Mouse (Mus musculus): ENCODE results near the gene Slc43a2. TPM values are rescaled to one million over a fixed set of nuclear protein-coding genes. Genes with fewer than 3 reads are reported as not detected.
A peak's percentile ranks its signal among the peaks of the same experiment; 100 is the strongest.

Slc43a2 gene
- polyA plus RNA-seq, 1 experiment from 2014 or later = 6.4 TPM

DNA sequence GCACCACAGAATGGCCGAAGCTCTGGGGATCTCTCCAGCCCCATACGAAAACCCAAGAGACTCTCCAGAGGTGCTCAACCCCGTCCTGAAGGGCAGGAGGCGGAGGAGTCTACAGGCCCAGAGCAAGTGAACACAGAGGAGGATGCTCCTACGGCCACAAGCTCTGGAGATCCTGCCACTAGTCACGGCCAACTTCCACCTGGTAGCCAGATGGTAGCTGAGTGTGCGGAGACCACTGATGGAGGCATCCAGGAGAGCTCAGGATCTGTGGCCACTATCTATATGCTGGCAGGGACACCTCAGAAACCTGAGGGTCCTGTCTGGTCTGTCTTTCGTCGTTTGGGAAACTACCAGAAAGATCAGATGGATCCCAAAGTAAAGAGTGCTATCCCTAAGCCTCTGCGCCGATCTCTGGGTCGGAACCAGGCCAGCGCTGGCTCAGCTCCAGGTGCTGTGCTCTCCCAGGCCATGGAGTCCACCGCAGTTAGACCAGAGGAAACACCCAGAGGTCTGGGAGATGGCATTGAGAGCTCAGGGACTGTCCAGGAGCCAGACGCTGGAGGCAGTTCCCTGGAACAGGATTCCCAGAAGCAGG is 5.9 kb upstream of the Slc43a2 start:
- no peak overlapping the region for H3K4me2 ChIP-seq (replicated peaks; ENCODE audit: low read depth)
- no peaks in the 10 kb centered on the region for H3K4me1 ChIP-seq (replicated peaks; ENCODE audit: control insufficient read depth, insufficient read depth)
- TF ChIP-seq EP300 (optimal IDR thresholded peaks at IDR 0.05) (no peak), CTCF (IDR thresholded peaks at IDR 0.05; ENCODE audit: low read depth) (no peak)
- no peaks in the 10 kb centered on the region for H3K9me3 ChIP-seq (ENCODE audit: control insufficient read depth, low read length)
- no peak overlapping the region for H3K4me3 ChIP-seq (ENCODE audit: low read depth, low read length)
- no peak overlapping the region for H3K27ac ChIP-seq (replicated peaks)
- no peak for ATAC-seq (ENCODE audit: low FRiP score, low TSS enrichment)
- whole genome bisulfite sequencing = 84% methylated on average over 15 of the region's 15 CpGs
- no peaks in the 10 kb centered on the region for H3K27me3 ChIP-seq (ENCODE audit: control insufficient read depth, insufficient read depth, low read length)
- DNase-seq (ENCODE audit: low spot score) = no peak
- no peaks in the 10 kb centered on the region for H3K36me3 ChIP-seq (ENCODE audit: control insufficient read depth, insufficient read depth, low read length)
- H3K9ac ChIP-seq (ENCODE audit: low read length) = 0 out of 2 replicates have a peak overlapping the region, but pooled peaks have one; percentile 31

DNA sequence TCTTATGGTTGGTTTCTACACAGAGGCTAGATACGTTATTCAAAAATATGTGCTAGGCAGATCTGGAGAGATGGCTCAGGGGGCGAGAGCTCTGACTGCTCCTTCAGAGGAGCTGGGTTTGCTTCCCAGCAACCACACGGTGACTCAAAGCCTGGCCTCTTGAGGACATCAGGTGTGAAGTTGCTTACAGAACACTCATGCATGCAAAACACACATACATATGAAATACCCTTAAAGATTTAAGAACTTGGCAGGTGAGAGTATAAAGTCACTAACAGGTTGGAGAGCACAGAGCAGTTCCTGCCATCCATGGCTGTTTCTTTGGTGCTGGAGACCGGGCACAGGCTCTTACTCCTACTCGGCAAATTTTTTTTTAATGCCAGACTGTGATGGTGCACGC is 4.6 kb upstream of the Slc43a2 start:
- H3K27me3 ChIP-seq (ENCODE audit: control insufficient read depth, insufficient read depth, low read length) = no peaks in the 10 kb centered on the region

DNA sequence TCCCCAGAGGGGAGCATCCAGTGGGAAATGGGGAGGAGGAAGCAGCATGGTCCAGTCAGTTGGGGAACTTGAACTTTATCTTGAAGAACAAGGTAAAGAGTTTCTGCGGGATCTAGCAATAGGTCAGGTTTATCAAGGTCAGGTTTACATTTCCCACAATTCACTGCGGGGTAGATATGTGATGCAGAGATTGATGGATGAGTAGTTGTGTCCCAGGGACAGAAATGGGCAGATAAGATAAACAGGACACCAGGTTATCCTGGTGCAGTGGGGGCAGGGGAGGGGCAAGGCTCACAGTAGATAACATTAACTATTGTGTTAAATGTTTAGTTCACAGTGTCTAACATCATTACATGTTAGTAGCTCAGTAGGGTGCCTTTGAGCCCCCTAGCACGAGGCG is 1.7 kb upstream of the Slc43a2 start:
- 15% methylated on average over 4 of the region's 4 CpGs for WGBS
- no peak for DNase-seq (ENCODE audit: low spot score)
- no peak overlapping the region for H3K4me3 ChIP-seq (ENCODE audit: low read depth, low read length)

More for the DNA sequence above, 4.6 kb upstream of the Slc43a2 start:
- H3K27ac ChIP-seq (replicated peaks) = no peak overlapping the region
- no peaks in the 10 kb centered on the region for H3K9me3 ChIP-seq (ENCODE audit: control insufficient read depth, low read length)
- H3K36me3 ChIP-seq (ENCODE audit: control insufficient read depth, insufficient read depth, low read length) = no peaks in the 10 kb centered on the region
- DNase-seq (ENCODE audit: low spot score) = no peak
- no peak for ATAC-seq (ENCODE audit: low FRiP score, low TSS enrichment)
- no peak overlapping the region for H3K4me2 ChIP-seq (replicated peaks; ENCODE audit: low read depth)
- H3K4me3 ChIP-seq (ENCODE audit: low read depth, low read length) = no peak overlapping the region
- WGBS = 84% methylated on average over 6 of the region's 6 CpGs
- H3K9ac ChIP-seq (ENCODE audit: low read length) = no peak overlapping the region
- H3K4me1 ChIP-seq (replicated peaks; ENCODE audit: control insufficient read depth, insufficient read depth) = no peaks in the 10 kb centered on the region
- TF ChIP-seq EP300 (optimal IDR thresholded peaks at IDR 0.05) = no peak
- no peak for TF ChIP-seq CTCF (IDR thresholded peaks at IDR 0.05; ENCODE audit: low read depth)

DNA sequence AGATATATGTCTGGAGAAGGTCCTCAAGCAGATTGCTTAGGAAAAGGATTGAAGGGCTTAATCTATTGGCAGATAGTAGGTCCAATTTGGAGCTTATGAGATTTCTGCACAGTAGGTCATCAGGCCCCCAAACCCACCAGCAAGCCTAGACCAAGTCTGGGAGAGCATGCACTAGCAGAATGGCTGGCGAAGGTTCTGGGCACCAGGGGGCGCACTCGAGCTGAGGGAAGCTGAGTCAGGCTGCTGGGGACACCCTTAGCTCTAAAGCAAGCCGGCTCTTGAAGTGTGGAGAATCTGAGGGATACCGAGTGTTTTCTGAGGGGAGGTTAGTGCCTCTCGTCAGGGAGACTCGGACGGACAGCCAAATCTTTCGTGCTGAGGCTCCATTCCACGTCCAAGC is 1.2 kb upstream of the Slc43a2 start:
- Histone ChIP-seq H3K36me3 (ENCODE audit: control insufficient read depth, insufficient read depth, low read length) (no peaks in the 10 kb centered on the region), H3K27ac (replicated peaks) (peak overlapping the region; percentile 91), H3K9ac (ENCODE audit: low read length) (peak overlapping the region; percentile 80), H3K4me3 (ENCODE audit: low read depth, low read length) (peak overlapping the region; percentile 60), H3K4me2 (replicated peaks; ENCODE audit: low read depth) (peak overlapping the region; percentile 96), H3K27me3 (ENCODE audit: control insufficient read depth, insufficient read depth, low read length) (no peaks in the 10 kb centered on the region), H3K9me3 (ENCODE audit: control insufficient read depth, low read length) (no peaks in the 10 kb centered on the region), H3K4me1 (replicated peaks; ENCODE audit: control insufficient read depth, insufficient read depth) (peaks cover 7% of the 10 kb centered on the region)
- peak; percentile 96 for DNase-seq (ENCODE audit: low spot score)
- ATAC-seq (ENCODE audit: low FRiP score, low TSS enrichment) = peak; percentile 63
- WGBS = 0% methylated on average over 10 of the region's 10 CpGs
- TF ChIP-seq EP300 (optimal IDR thresholded peaks at IDR 0.05) (no peak), CTCF (IDR thresholded peaks at IDR 0.05; ENCODE audit: low read depth) (peak; percentile 99)

More for the DNA sequence above, 1.7 kb upstream of the Slc43a2 start:
- Histone ChIP-seq H3K27me3 (ENCODE audit: control insufficient read depth, insufficient read depth, low read length) (no peaks in the 10 kb centered on the region), H3K4me2 (replicated peaks; ENCODE audit: low read depth) (no peak overlapping the region), H3K36me3 (ENCODE audit: control insufficient read depth, insufficient read depth, low read length) (no peaks in the 10 kb centered on the region), H3K4me1 (replicated peaks; ENCODE audit: control insufficient read depth, insufficient read depth) (peaks cover 7% of the 10 kb centered on the region), H3K9me3 (ENCODE audit: control insufficient read depth, low read length) (no peaks in the 10 kb centered on the region), H3K9ac (ENCODE audit: low read length) (no peak overlapping the region), H3K27ac (replicated peaks) (no peak overlapping the region)
- ATAC-seq (ENCODE audit: low FRiP score, low TSS enrichment) = no peak
- TF ChIP-seq EP300 (optimal IDR thresholded peaks at IDR 0.05) (no peak), CTCF (IDR thresholded peaks at IDR 0.05; ENCODE audit: low read depth) (no peak)

- Histone ChIP-seq H3K27me3 (ENCODE audit: control insufficient read depth, insufficient read depth, low read length) (no peaks in the 10 kb centered on the region), H3K9me3 (ENCODE audit: control insufficient read depth, low read length) (no peaks in the 10 kb centered on the region), H3K27ac (replicated peaks) (peak overlapping the region; percentile 91), H3K4me2 (replicated peaks; ENCODE audit: low read depth) (peak overlapping the region; percentile 96), H3K36me3 (ENCODE audit: control insufficient read depth, insufficient read depth, low read length) (no peaks in the 10 kb centered on the region), H3K9ac (ENCODE audit: low read length) (peak overlapping the region; percentile 80), H3K4me1 (replicated peaks; ENCODE audit: control insufficient read depth, insufficient read depth) (peaks cover 7% of the 10 kb centered on the region), H3K4me3 (ENCODE audit: low read depth, low read length) (peak overlapping the region; percentile 60)
- TF ChIP-seq EP300 (optimal IDR thresholded peaks at IDR 0.05) (no peak), CTCF (IDR thresholded peaks at IDR 0.05; ENCODE audit: low read depth) (no peak)
- WGBS = under 1% methylated on average over 31 of the region's 31 CpGs
- ATAC-seq (ENCODE audit: low FRiP score, low TSS enrichment) = no peak
- no peak for DNase-seq (ENCODE audit: low spot score)
Measured at GRCm38 (mm10) chr11:75530845-75531373, 585 bp upstream of the Slc43a2 start.

Data from stomach, postnatal 0 days (tissue).